Mouse (Mus musculus): ENCODE results near the gene Nrd1.
A peak's percentile ranks its signal among the peaks of the same experiment; 100 is the strongest.

Nrd1 gene

GRCm38 (mm10) chr4:108999999-109000950 is at the start of gene Nrd1:
TSS of gene Nrd1 (plus strand) at chr4:109000655.
- DNase-seq = peak; percentile 99

GRCm38 (mm10) chr4:108951663-108952062 is 48.8 kb upstream of the Nrd1 start:
- no peak for DNase-seq

GRCm38 (mm10) chr4:108959696-108960095 is 40.8 kb upstream of the Nrd1 start:
- no peak for DNase-seq

- DNase-seq = no peak
Measured at GRCm38 (mm10) chr4:108960619-108961460, 39.6 kb upstream of the Nrd1 start.

GRCm38 (mm10) chr4:108963017-108963416 is 37.4 kb upstream of the Nrd1 start:
- DNase-seq = no peak

- no peak for DNase-seq
Measured at GRCm38 (mm10) chr4:108969517-108969916, 30.9 kb upstream of the Nrd1 start.

- DNase-seq = no peak
Measured at GRCm38 (mm10) chr4:108971054-108971453, 29.4 kb upstream of the Nrd1 start.

GRCm38 (mm10) chr4:108976458-108977071 is 23.9 kb upstream of the Nrd1 start:
- DNase-seq = peak; percentile 18

GRCm38 (mm10) chr4:108986833-108987472 is 13.5 kb upstream of the Nrd1 start:
- no peak for DNase-seq

GRCm38 (mm10) chr4:108987473-108987842 is 13.0 kb upstream of the Nrd1 start:
- DNase-seq = no peak

GRCm38 (mm10) chr4:108989430-108989829 is 11.0 kb upstream of the Nrd1 start:
- DNase-seq = no peak

GRCm38 (mm10) chr4:108990032-108990431 is 10.4 kb upstream of the Nrd1 start:
- DNase-seq = no peak

GRCm38 (mm10) chr4:108990571-108990970 is 9.9 kb upstream of the Nrd1 start:
- DNase-seq = no peak

- no peak for DNase-seq
Measured at GRCm38 (mm10) chr4:108991811-108992210, 8.6 kb upstream of the Nrd1 start.

GRCm38 (mm10) chr4:108992978-108993377 is 7.5 kb upstream of the Nrd1 start:
- no peak for DNase-seq

- DNase-seq = no peak
Measured at GRCm38 (mm10) chr4:109000961-109001360, 506 bp downstream of the Nrd1 start.

- no peak for DNase-seq
Measured at GRCm38 (mm10) chr4:109008046-109008445, 7.6 kb downstream of the Nrd1 start.

GRCm38 (mm10) chr4:109014091-109014490 is 13.6 kb downstream of the Nrd1 start:
- DNase-seq = peak; percentile 11

- peak; percentile 62 for DNase-seq
Measured at GRCm38 (mm10) chr4:109017441-109017840, 17.0 kb downstream of the Nrd1 start.

GRCm38 (mm10) chr4:109019301-109019700 is 18.8 kb downstream of the Nrd1 start:
- no peak for DNase-seq

GRCm38 (mm10) chr4:109021976-109022375 is 21.5 kb downstream of the Nrd1 start:
- no peak for DNase-seq

GRCm38 (mm10) chr4:109025061-109025460 is 24.6 kb downstream of the Nrd1 start:
- DNase-seq = peak; percentile 16

- DNase-seq = no peak
Measured at GRCm38 (mm10) chr4:109026543-109026942, 26.1 kb downstream of the Nrd1 start.
